Mouse (Mus musculus): ENCODE results near the gene Zbtb14. TPM values are rescaled to one million over a fixed set of nuclear protein-coding genes. Genes with fewer than 3 reads are reported as not detected.
A peak's percentile ranks its signal among the peaks of the same experiment; 100 is the strongest.

Zbtb14 gene
- total RNA-seq, 2 experiments from 2014 or later = 23.5 to 23.9 TPM

GRCm38 (mm10) chr17:69439571-69440480 is 57.0 kb downstream of the Zbtb14 start:
- DNase-seq (ENCODE audit: low spot score in 2 of 2) = peak; percentile 17 to 29
- intact Hi-C loops (cut with DNase I) = no loop called here

Other genes with a start within 250 kb of the Zbtb14 start
- 1 to 10 TPM; 4.6 to 4.7 TPM for gene Akain1, start 56.3 kb downstream of the Zbtb14 start, total RNA-seq (2021)